Mouse (Mus musculus) mouse embryonic stem cell (cell line): ENCODE measurements around the gene Psap.

Experiments
- in situ Hi-C, 2 experiments: fragments of 300-500 bp; cut with MboI; formaldehyde crosslinking; loops; 1 replicate in 1 of 2; 3 replicates in 1 of 2; pipeline ENCODE4 v1.14.3; 2019 to 2020; ENCODE audit warnings: low sequenced_read_pairs in 2 of 2, low pct_unique_long_range_greater_than_20kb in 1 of 2, mixed read lengths in 1 of 2; ENCODE audit not compliant: unreplicated experiment in 1 of 2

Gene Psap

DNA sequence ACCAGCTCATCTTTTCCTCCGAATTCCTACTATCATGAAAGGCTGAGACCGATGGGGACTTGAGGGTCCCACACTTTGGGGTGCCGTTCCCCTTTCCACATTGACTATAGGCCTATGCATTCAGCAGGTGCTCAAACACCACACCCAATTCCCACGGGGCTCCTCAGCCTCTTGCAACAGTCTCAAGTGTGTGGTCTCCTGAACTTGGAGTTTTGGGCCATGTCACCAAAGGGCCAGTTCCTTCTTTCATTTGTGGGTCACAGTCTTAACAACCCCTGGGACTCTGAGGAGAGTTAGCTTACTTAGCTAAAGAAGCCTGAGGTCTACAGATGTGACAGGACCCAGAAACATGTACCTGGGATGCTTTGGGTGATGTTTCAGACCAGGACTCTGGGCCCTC is 38.7 kb downstream of the Psap start:
- in situ Hi-C loops, result loop anchor here in 1 of 2 experiments (10.0 kb wide), 1 partner anchor 89 kb away; no protein-coding TSS in a partner anchor

DNA sequence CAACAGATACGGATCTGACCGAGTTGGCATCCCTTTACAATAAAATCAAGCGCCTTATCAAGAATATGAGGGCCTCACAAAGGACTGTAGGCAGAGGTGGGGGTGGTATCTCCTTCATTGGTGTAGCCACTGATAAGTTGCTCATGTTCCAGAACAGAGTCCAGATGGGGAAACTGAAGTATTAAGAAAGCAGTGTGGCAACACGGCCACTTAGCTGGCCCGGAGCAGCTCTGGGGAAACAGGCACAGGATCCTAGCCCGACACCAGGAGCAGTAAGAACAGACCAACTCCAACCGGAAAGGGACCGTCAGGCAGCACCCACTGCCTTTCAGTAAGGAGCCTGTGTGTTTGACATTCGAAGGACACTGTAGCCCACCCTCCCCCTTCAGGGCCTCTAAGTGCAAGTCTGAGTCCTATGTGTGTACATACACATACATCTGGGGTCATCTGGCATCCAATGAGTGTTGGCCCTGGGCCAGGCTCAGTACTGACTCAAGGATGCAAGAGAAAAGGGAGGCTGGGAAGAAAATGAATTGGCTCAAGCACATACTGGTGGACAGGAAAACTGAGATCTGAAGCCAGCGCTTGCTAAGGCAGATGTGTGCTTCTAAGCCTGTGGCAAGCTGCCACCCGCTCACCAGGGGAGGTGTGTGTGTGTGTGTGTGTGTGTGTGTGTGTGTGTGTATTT is 51.7 kb downstream of the Psap start:
- in situ Hi-C loops, result no loop called here

DNA sequence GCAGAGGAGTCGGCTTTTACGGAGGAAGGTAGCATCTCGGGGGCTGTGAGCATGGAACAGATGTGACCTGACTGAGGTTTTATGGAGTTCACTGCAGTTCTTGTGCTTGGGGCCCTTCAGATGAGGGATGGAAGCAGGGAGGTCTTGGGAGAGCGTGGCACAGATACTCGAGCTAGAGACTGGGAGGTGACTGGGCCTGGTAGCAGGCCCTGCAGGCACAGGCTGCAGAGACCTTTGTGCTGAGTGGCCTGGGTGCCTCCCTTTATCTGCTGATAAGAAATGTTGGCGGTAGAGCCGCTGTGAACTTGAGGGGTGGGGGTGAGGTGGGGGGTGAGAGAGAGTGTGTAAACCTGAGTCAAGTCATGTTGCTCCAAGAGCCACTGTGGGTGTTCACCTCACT is 57.2 kb downstream of the Psap start:
- in situ Hi-C loops, result no loop called here

DNA sequence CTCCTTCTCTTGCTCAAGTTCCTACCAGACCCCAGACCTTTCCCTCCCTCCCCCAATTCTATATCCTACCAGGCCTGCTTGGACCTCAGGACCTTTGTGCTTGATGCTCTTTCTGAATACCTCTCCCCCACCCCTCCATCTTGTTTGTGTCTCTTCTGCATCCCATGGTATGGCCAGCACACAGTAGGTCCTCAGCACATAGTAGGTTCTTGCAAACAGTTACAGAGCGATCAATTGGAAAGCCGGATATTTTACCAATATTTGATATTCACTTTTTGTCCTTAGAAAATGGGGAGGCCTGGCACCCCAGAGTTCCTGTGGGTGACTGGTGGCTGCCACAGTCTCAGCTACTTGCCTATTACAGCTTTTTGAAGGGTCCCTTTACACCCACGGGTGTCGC is 57.6 kb downstream of the Psap start:
- in situ Hi-C loops, result no loop called here

DNA sequence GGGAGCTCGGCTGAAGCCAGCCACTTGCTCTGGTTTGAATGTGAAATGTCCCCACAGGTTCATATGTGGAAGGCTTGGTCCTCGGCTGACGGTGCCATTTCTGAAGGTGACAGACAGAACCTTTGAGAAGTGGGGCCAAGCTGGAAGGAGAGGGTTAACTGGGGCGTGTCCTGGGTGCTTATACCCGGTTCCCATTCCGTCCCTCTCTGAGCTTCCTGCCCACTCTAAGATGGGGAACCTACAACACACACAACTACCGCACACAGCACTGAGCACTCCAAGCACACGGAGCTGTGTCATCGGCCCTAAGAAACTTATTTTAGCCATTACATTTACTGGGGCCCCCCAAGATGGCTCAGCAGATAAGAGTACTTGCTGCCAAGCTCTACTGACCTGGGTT is 64.1 kb downstream of the Psap start:
- in situ Hi-C loops, result no loop called here

DNA sequence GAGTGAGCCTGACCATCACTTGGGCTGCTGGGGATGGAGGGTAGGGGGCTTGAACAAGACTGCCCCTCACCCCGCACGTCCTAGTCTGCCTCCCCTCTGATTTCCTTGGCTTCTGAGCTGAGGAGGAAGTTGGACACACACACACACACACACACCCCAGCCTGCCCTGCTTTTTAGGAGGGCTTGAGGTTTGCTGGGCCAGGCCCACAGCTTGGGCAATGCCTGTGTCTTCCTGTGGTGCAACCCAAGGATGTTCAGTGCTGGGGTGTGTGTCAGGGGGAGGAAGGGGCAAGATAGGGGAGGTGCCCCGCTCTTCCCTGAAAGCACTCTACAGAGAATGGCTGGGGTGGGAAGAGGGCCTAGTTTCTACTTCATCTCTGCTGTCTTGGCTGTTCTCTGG is 66.7 kb downstream of the Psap start:
- in situ Hi-C loops, result no loop called here

DNA sequence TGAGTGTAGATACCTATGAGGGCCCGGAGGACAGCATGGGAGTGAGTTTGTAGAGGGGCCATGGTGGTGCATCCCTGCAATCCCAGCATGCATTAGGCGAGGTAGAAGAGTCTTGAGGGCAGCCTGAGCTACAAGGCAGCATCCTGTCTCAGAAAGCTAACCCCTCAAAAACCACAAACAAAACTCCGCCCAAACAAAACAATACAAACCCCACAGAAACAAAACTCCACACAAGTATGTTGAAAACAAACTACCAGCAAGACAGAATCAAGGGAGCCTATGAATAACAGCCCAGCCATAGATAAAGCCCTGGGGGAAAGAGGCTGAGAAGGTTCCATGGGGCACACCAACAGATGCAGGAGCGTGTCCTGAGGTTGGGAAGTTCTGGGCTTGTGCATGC is 68.6 kb downstream of the Psap start:
- in situ Hi-C loops, result no loop called here

GRCm38 (mm10) chr10:60346701-60347405 is 69.4 kb downstream of the Psap start, which contains the start of gene Vsir:
Vsir (plus strand) TSS chr10:60346851.
- in situ Hi-C loops, result no loop called here

DNA sequence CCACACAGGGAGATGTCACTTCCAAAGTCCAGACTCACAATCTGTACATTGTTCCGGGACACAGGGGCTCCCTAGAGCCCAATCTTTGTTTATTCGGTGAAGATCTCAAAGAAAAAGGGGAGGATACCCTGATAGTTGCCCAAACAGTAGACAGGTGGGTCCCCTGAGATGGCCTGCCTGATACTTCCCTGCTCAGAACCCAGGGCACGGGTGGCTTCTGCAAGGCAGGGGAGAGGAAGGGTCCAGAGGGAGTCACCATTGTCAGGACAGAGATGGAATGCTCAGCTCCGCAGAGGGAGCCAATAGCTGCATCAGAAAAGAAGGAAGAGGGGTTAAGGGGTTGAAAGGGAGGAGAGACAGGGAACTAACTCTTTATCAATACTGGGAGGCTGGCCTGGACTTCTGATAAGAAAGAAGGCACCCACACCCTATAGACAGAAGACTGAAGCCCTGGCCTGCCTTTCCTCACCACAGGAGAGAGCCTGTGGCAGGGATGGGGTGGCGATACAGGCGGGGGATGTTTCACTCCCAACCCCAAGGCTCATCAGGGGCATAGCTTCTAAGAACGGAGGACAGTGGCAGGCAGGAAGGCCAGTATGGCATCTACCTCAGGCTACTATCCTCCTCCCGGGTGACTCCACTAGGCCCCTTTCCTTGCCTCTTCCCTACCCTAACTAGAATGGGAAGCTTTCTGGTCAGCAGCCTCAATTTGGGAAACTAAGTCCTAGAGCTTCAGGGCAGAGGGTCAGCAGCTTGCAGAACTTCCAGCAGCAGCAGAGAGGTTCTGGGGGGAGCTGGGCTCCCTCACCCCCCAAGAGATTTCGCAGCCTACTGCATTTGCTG is 70.6 kb downstream of the Psap start:
- in situ Hi-C loops, result no loop called here

DNA sequence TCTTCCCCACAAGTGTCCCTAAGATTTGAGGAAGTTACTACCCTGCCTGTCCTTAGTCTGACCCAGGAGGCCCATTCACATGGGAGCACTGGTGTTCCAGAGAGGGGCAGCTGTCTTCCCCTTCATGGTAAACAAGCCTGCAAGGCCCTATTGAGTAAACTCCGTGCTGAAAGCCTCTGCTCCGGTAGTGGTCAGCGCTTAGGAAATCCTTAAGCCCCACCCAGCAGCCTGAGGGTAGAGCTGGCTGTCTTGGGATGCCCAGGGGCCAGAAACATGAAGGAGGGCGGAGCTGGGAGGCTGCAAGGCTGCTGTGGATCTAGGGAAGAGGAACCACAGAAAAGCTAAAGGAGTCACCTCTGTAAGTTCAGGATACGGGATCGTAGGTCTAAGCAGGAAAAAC is 71.6 kb downstream of the Psap start:
- in situ Hi-C loops, result no loop called here

DNA sequence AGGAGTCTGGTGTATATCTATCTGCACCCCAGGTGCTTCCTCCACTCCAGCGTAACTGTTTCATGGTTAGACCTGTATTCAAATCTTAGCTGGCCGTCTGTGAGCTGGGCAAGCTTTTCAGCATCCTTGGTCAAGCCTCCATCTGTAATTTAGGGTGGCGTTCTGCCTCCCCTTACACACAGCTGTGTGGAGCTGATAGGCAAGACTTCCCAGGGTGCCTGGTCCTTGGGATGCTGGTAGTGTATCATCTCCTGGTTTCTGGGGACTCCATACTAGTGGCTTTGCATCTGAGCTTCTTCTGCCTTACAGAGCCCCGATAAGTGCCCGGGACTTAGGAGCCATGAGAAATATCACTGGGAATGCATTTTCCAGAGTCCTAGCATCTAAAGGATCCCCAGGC is 72.2 kb downstream of the Psap start:
- in situ Hi-C loops, result no loop called here

DNA sequence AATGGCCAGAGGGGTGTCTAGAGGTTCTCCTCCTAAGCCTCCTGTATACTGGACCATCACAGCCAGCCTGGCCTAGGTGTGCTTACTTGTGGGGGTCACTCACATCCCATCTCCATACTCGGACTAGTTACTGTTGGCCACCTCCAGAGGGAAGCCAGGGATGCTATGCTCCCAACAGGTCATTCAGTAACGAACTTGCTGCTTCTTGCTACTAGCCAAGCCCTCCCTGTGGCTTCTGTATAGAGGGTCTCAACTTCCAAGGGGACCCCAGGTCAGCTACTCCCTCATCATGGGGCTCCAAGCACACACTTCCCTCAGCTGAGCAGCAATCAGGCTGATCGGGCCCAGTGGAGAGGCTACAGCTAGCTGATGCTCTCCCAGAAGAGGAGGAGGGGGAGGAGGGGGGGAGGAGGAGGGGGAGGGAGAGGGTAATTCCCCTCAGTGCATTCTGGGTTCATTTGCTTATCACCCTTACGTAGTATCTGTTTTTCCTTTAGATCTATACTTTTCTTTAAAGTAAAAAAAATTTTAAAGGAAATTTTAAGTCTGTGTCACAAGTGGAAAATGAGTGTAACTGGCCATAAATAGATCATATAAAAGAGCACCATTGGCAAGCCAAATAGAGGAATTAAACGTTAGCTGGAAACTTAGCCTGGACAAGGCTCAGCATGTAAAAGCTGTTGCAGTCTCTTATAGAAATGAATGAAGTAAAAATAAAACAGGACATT is 72.8 kb downstream of the Psap start:
- in situ Hi-C loops, result no loop called here

DNA sequence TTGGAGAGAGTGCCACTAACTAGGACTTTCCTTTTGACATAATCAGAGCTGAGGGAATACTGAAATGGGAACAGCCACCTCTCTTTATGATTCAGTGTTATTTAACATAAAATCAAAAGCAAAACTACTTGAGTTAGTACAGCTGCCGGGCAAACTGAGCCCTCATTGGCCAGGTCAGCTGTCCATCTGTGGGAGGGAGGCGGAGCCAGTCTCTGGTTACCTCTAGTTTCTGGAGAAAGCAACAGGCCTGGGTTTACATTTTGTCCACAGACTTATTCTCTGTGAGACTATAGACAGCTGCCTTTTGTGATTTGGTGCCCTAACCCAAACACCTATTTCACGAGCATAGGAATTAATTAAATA is 73.4 kb downstream of the Psap start:
- in situ Hi-C loops, result no loop called here

DNA sequence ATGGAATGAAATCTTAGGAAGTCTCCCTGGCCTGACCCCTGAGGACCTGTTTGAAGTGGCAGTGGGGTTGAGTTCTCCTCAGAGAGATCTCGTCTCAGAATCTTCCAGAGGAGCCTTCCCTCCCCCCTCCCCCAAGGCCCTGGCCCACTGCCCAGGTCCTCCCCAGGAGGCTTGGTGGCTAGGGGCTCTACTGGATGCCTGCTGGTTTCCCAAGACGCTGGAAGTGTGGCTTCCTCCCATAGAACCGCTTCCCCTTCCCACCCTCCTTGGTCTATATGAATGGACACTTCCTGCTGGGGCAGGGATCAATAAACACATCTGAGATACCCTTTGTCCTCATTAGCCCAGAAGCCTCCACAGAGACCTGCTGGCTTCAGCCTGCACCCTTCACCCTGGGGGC is 73.8 kb downstream of the Psap start:
- in situ Hi-C loops, result no loop called here

GRCm38 (mm10) chr10:60351761-60352455 is 74.5 kb downstream of the Psap start:
- in situ Hi-C loops, result no loop called here
